Mouse (Mus musculus) CH12.LX (cell line): ENCODE data around the gene Hfe2. TPM values are rescaled to one million over a fixed set of nuclear protein-coding genes. Genes with fewer than 3 reads are reported as not detected.

ENCODE experiments used
- DNase-seq: peaks from one replicate; pipeline ENCODE4 v3.0.0-alpha.2; 2013; ENCODE audit errors: extremely low read depth
- H3K27ac ChIP-seq: 2 replicates; pipeline ENCODE4 v1.5.1; 2012; ENCODE audit warnings: low read depth, mild to moderate bottlenecking, control low read depth, moderate library complexity; ENCODE audit not compliant: insufficient read depth
- H3K27me3 ChIP-seq: replicated peaks from 2 replicates; pipeline ENCODE3; 2012; ENCODE audit warnings: inconsistent platforms
- H3K36me3 ChIP-seq, 2 experiments: replicated peaks in 1 of 2; 2 replicates each; pipeline versions ENCODE3 to v1.6.1; 2012; ENCODE audit warnings: inconsistent platforms in 1 of 2, low read length in 1 of 2, mild to moderate bottlenecking in 1 of 2, mixed read lengths in 1 of 2, moderate library complexity in 1 of 2; ENCODE audit not compliant: control insufficient read depth in 1 of 2, insufficient read depth in 1 of 2
- H3K4me1 ChIP-seq, 2 experiments: 2 replicates each; pipeline ENCODE4 v1.6.1; 2012; ENCODE audit warnings: inconsistent platforms in 1 of 2, moderate library complexity in 1 of 2; ENCODE audit not compliant: insufficient read depth in 2 of 2, control insufficient read depth in 1 of 2
- H3K4me2 ChIP-seq: 2 replicates; pipeline ENCODE4 v1.6.1; 2012; ENCODE audit warnings: low read depth, mild to moderate bottlenecking, control low read depth; ENCODE audit not compliant: poor library complexity, insufficient read depth, severe bottlenecking
- H3K4me3 ChIP-seq, 3 experiments: fragments of 150-350 bp in 1 of 3; sonication (generic) in 1 of 3; replicated peaks in 1 of 3; 2 replicates each; pipeline versions ENCODE3 to v1.5.1; 2011 to 2012; ENCODE audit warnings: low read depth in 2 of 3, low read length in 2 of 3, mild to moderate bottlenecking in 2 of 3, moderate library complexity in 2 of 3, control low read depth in 1 of 3, improper control_type of control experiment in 1 of 3, inconsistent platforms in 1 of 3, mixed read lengths in 1 of 3; ENCODE audit not compliant: poor library complexity in 1 of 3
- H3K79me2 ChIP-seq: replicated peaks from 2 replicates; pipeline ENCODE4 v1.6.1; 2012; ENCODE audit warnings: mild to moderate bottlenecking, moderate library complexity; ENCODE audit not compliant: control insufficient read depth, poor library complexity, insufficient read depth, severe bottlenecking; ENCODE audit errors: extremely low read depth
- H3K9ac ChIP-seq: 2 replicates; pipeline ENCODE4 v1.6.1; 2012; ENCODE audit warnings: low read depth, mild to moderate bottlenecking, control low read depth, moderate library complexity; ENCODE audit not compliant: insufficient read depth
- H3K9me3 ChIP-seq: replicated peaks from 2 replicates; pipeline ENCODE3; 2012; ENCODE audit warnings: low read length, inconsistent platforms, mixed read lengths
- BHLHE40 ChIP-seq: IDR thresholded peaks from 2 replicates; pipeline ENCODE4 v1.6.1; 2011; ENCODE audit warnings: mild to moderate bottlenecking, low read depth, low read length, improper control_type of control experiment
- CHD2 ChIP-seq: IDR thresholded peaks from 2 replicates; pipeline ENCODE4 v1.6.1; 2011; ENCODE audit warnings: low read length, improper control_type of control experiment
- CTCF ChIP-seq, 2 experiments: IDR thresholded peaks in 1 of 2; conservative IDR thresholded peaks in 1 of 2; 2 replicates each; pipeline ENCODE4 v1.5.1; 2011 to 2012; ENCODE audit warnings: low read depth in 2 of 2, low read length in 2 of 2, improper control_type of control experiment in 1 of 2, inconsistent platforms in 1 of 2, mild to moderate bottlenecking in 1 of 2, moderate library complexity in 1 of 2
- EP300 ChIP-seq: IDR thresholded peaks from 2 replicates; pipeline ENCODE4 v1.6.1; 2011; ENCODE audit warnings: low read length, improper control_type of control experiment
- ETS1 ChIP-seq: conservative IDR thresholded peaks from 2 replicates; pipeline ENCODE4 v1.6.1; 2012; ENCODE audit warnings: low read depth, mild to moderate bottlenecking, inconsistent platforms, low read length, improper control_type of control experiment, moderate library complexity
- HCFC1 ChIP-seq: IDR thresholded peaks from 2 replicates; pipeline ENCODE4 v1.6.1; 2012; ENCODE audit warnings: low read depth, mild to moderate bottlenecking, inconsistent platforms, low read length, improper control_type of control experiment
- JUND ChIP-seq: conservative IDR thresholded peaks from 2 replicates; pipeline ENCODE4 v1.6.1; 2011; ENCODE audit warnings: low read depth, low read length, improper control_type of control experiment
- MEF2A ChIP-seq: IDR thresholded peaks from 2 replicates; pipeline ENCODE4 v1.6.1; 2014; ENCODE audit warnings: low read depth, mild to moderate bottlenecking, inconsistent platforms, low read length, improper control_type of control experiment, borderline replicate concordance
- MXI1 ChIP-seq: IDR thresholded peaks from 2 replicates; pipeline ENCODE4 v1.6.1; 2011; ENCODE audit warnings: mild to moderate bottlenecking, low read depth, low read length, improper control_type of control experiment
- MYC ChIP-seq: IDR thresholded peaks from 2 replicates; pipeline ENCODE4 v1.6.1; 2011; ENCODE audit warnings: low read depth, mild to moderate bottlenecking, improper control_type of control experiment, low read length
- POLR2A ChIP-seq: IDR thresholded peaks from 2 replicates; pipeline ENCODE4 v1.6.1; 2011; ENCODE audit warnings: low read depth, mild to moderate bottlenecking, improper control_type of control experiment, low read length
- POLR2AphosphoS2 ChIP-seq: IDR thresholded peaks from 2 replicates; pipeline ENCODE4 v1.6.1; 2011; ENCODE audit warnings: low read depth, low read length, improper control_type of control experiment
- RAD21 ChIP-seq: IDR thresholded peaks from 2 replicates; pipeline ENCODE4 v1.6.1; 2011; ENCODE audit warnings: low read depth, mild to moderate bottlenecking, low read length, improper control_type of control experiment, moderate library complexity
- SIN3A ChIP-seq: IDR thresholded peaks from 2 replicates; pipeline ENCODE4 v1.6.1; 2012; ENCODE audit warnings: low read length, improper control_type of control experiment, inconsistent platforms
- TBP ChIP-seq: conservative IDR thresholded peaks from 2 replicates; pipeline ENCODE4 v1.6.1; 2011; ENCODE audit warnings: low read depth, low read length, improper control_type of control experiment
- UBTF ChIP-seq: IDR thresholded peaks from 2 replicates; pipeline ENCODE4 v1.6.1; 2012; ENCODE audit warnings: low read depth, mild to moderate bottlenecking, inconsistent platforms, low read length, improper control_type of control experiment, moderate library complexity
- ZC3H11A ChIP-seq: IDR thresholded peaks from 2 replicates; pipeline ENCODE4 v1.6.1; 2012; ENCODE audit warnings: low read depth, mild to moderate bottlenecking, inconsistent platforms, low read length, improper control_type of control experiment
- dilution Hi-C: fragments of 300-500 bp; cut with MboI; formaldehyde crosslinking; loops from 2 replicates; pipeline ENCODE4 v1.14.3; 2020; ENCODE audit warnings: low sequenced_read_pairs; ENCODE audit not compliant: extremely low pct_unique_long_range_greater_than_20kb, extremely low pct_ligation_motif_present
- in situ Hi-C: fragments of 300-500 bp; cut with MboI; formaldehyde crosslinking; loops from 3 replicates; pipeline ENCODE4 v1.14.3; 2019; ENCODE audit warnings: low sequenced_read_pairs, low pct_ligation_motif_present, low pct_unique_long_range_greater_than_20kb, mixed read lengths
- polyA plus RNA-seq: library from polyadenylated mRNA; unstranded; fragments of >175 nt; gene quantifications from 2 replicates; pipeline ENCODE4 v1.2.1, GENCODE M21; 2012; ENCODE audit warnings: low read depth; ENCODE audit not compliant: insufficient read length
- total RNA-seq, 2 experiments: library from RNA; depleted of rRNA; stranded (reverse); fragments of 300-350 nt in 1 of 2; fragments of >200 nt in 1 of 2; gene quantifications; 2 replicates each; pipeline ENCODE4 v1.2.3; 2012 to 2014

Gene Hfe2
- total and polyA plus RNA-seq, 3 experiments = not detected

GRCm38 (mm10) chr3:96568605-96569004 lies 43.6 kb downstream of the Hfe2 start:
- dilution Hi-C loops (no loop called here), in situ Hi-C loops (no loop called here)
- DNase-seq = no peak
- Histone ChIP-seq H3K9me3 (no peaks in the 10 kb centered on the region), H3K27ac (no peak overlapping the region), H3K79me2 (no peaks in the 10 kb centered on the region), H3K27me3 (no peaks in the 10 kb centered on the region), H3K9ac (no peak overlapping the region), H3K4me1 (peaks cover 0 to 41% of the 10 kb centered on the region in 2 experiments; a peak in 3 of 4 replicates), H3K4me2 (no peak overlapping the region), H3K4me3 (no peak overlapping the region), H3K36me3 (no peaks in the 10 kb centered on the region)
- TF ChIP-seq MXI1 = no peak
- TF ChIP-seq RAD21 = no peak
- TF ChIP-seq BHLHE40 = no peak
- no peak for TF ChIP-seq POLR2A
- TF ChIP-seq TBP = no peak
- no peak for TF ChIP-seq MYC
- TF ChIP-seq MEF2A = no peak
- TF ChIP-seq CHD2 = no peak
- no peak for TF ChIP-seq ETS1
- TF ChIP-seq ZC3H11A = no peak
- no peak for TF ChIP-seq UBTF

- H3K9ac ChIP-seq = no peak overlapping the region
- H3K27me3 ChIP-seq = no peaks in the 10 kb centered on the region
- no peak overlapping the region for H3K27ac ChIP-seq
- in situ Hi-C loops (no loop called here), dilution Hi-C loops (no loop called here)
- no peak for TF ChIP-seq POLR2AphosphoS2
- no peak for TF ChIP-seq HCFC1
- TF ChIP-seq EP300 = no peak
- no peak for TF ChIP-seq UBTF
- no peak for TF ChIP-seq JUND
- TF ChIP-seq CTCF (conservative IDR thresholded peaks at IDR 0.05 in 1 of 2, IDR thresholded peaks at IDR 0.05 in 1 of 2; ENCODE audit: low read depth in 2 of 2, low read length in 2 of 2) = no peak
- no peak for TF ChIP-seq SIN3A
- TF ChIP-seq MYC = no peak
- H3K4me2 ChIP-seq = no peak overlapping the region
- H3K79me2 ChIP-seq = no peaks in the 10 kb centered on the region
- peaks cover 0 to 32% of the 10 kb centered on the region in 2 experiments; a peak in 3 of 4 replicates for H3K4me1 ChIP-seq
- DNase-seq = no peak
- H3K36me3 ChIP-seq = no peaks in the 10 kb centered on the region
- no peak overlapping the region for H3K4me3 ChIP-seq
- H3K9me3 ChIP-seq = no peaks in the 10 kb centered on the region
Observed at GRCm38 (mm10) chr3:96569506-96569905, 44.5 kb downstream of the Hfe2 start.
